Mouse (Mus musculus): Measurements from ENCODE around the gene Cyp17a1. TPM values are rescaled to one million over a fixed set of nuclear protein-coding genes. Genes with fewer than 3 reads are reported as not detected.

Cyp17a1 gene
- polyA plus RNA-seq, 1 experiment from 2014 or later: 0.09 TPM

- no peaks in the 10 kb centered on the region for H3K27me3 ChIP-seq (ENCODE audit: control insufficient read depth, insufficient read depth, low read length)
- H3K4me2 ChIP-seq (ENCODE audit: low read depth, low read length): no peak overlapping the region
- H3K9me3 ChIP-seq (replicated peaks; ENCODE audit: control insufficient read depth, low read length): no peaks in the 10 kb centered on the region
- no peaks in the 10 kb centered on the region for H3K4me1 ChIP-seq (ENCODE audit: control insufficient read depth, insufficient read depth, low read length)
- no peak for ATAC-seq (ENCODE audit: insufficient read depth, low FRiP score)
- H3K27ac ChIP-seq (ENCODE audit: low read length): no peak overlapping the region
- peaks cover 3% of the 10 kb centered on the region for H3K36me3 ChIP-seq (ENCODE audit: control insufficient read depth, insufficient read depth, low read length)
- no peak overlapping the region for H3K4me3 ChIP-seq (replicated peaks; ENCODE audit: low read length)
- 53% methylated on average over 4 of the region's 4 CpGs for WGBS
- H3K9ac ChIP-seq (ENCODE audit: low read length): no peak overlapping the region
These were observed 11.5 kb downstream of the Cyp17a1 start for GRCm38 (mm10) chr19:46661511-46661910.

GRCm38 (mm10) chr19:46658851-46659250 is 14.1 kb downstream of the Cyp17a1 start:
- Histone ChIP-seq H3K4me2 (ENCODE audit: low read depth, low read length) (no peak overlapping the region), H3K9me3 (replicated peaks; ENCODE audit: control insufficient read depth, low read length) (no peaks in the 10 kb centered on the region), H3K36me3 (ENCODE audit: control insufficient read depth, insufficient read depth, low read length) (peaks cover 23% of the 10 kb centered on the region), H3K9ac (ENCODE audit: low read length) (no peak overlapping the region), H3K4me1 (ENCODE audit: control insufficient read depth, insufficient read depth, low read length) (no peaks in the 10 kb centered on the region), H3K27me3 (ENCODE audit: control insufficient read depth, insufficient read depth, low read length) (no peaks in the 10 kb centered on the region), H3K4me3 (replicated peaks; ENCODE audit: low read length) (no peak overlapping the region), H3K27ac (ENCODE audit: low read length) (0 out of 2 replicates have a peak overlapping the region, but pooled peaks have one; percentile 25)
- ATAC-seq (ENCODE audit: insufficient read depth, low FRiP score): no peak
- 70% methylated on average over 9 of the region's 9 CpGs for WGBS

GRCm38 (mm10) chr19:46658348-46658747 is 14.6 kb downstream of the Cyp17a1 start:
- H3K4me1 ChIP-seq (ENCODE audit: control insufficient read depth, insufficient read depth, low read length): no peaks in the 10 kb centered on the region
- peaks cover 27% of the 10 kb centered on the region for H3K36me3 ChIP-seq (ENCODE audit: control insufficient read depth, insufficient read depth, low read length)
- WGBS: 94% methylated on average over 7 of the region's 7 CpGs
- no peaks in the 10 kb centered on the region for H3K27me3 ChIP-seq (ENCODE audit: control insufficient read depth, insufficient read depth, low read length)
- ATAC-seq (ENCODE audit: insufficient read depth, low FRiP score): no peak
- no peak overlapping the region for H3K27ac ChIP-seq (ENCODE audit: low read length)
- H3K9me3 ChIP-seq (replicated peaks; ENCODE audit: control insufficient read depth, low read length): no peaks in the 10 kb centered on the region
- H3K9ac ChIP-seq (ENCODE audit: low read length): no peak overlapping the region
- no peak overlapping the region for H3K4me3 ChIP-seq (replicated peaks; ENCODE audit: low read length)
- H3K4me2 ChIP-seq (ENCODE audit: low read depth, low read length): no peak overlapping the region

GRCm38 (mm10) chr19:46657339-46658020 is 15.5 kb downstream of the Cyp17a1 start:
- no peak overlapping the region for H3K27ac ChIP-seq (ENCODE audit: low read length)

GRCm38 (mm10) chr19:46656151-46656840 is 16.7 kb downstream of the Cyp17a1 start:
- H3K4me1 ChIP-seq (ENCODE audit: control insufficient read depth, insufficient read depth, low read length): no peaks in the 10 kb centered on the region
- no peak overlapping the region for H3K4me2 ChIP-seq (ENCODE audit: low read depth, low read length)
- H3K9ac ChIP-seq (ENCODE audit: low read length): no peak overlapping the region
- H3K36me3 ChIP-seq (ENCODE audit: control insufficient read depth, insufficient read depth, low read length): peaks cover 27% of the 10 kb centered on the region
- 90% methylated on average over 21 of the region's 21 CpGs for WGBS
- ATAC-seq (ENCODE audit: insufficient read depth, low FRiP score): no peak
- H3K4me3 ChIP-seq (replicated peaks; ENCODE audit: low read length): no peak overlapping the region
- no peaks in the 10 kb centered on the region for H3K9me3 ChIP-seq (replicated peaks; ENCODE audit: control insufficient read depth, low read length)
- H3K27ac ChIP-seq (ENCODE audit: low read length): no peak overlapping the region
- no peaks in the 10 kb centered on the region for H3K27me3 ChIP-seq (ENCODE audit: control insufficient read depth, insufficient read depth, low read length)

More at GRCm38 (mm10) chr19:46657339-46658020, 15.5 kb downstream of the Cyp17a1 start:
- 91% methylated on average over 3 of the region's 3 CpGs for WGBS
- Histone ChIP-seq H3K36me3 (ENCODE audit: control insufficient read depth, insufficient read depth, low read length) (peaks cover 27% of the 10 kb centered on the region), H3K4me2 (ENCODE audit: low read depth, low read length) (no peak overlapping the region), H3K9ac (ENCODE audit: low read length) (no peak overlapping the region), H3K9me3 (replicated peaks; ENCODE audit: control insufficient read depth, low read length) (no peaks in the 10 kb centered on the region), H3K4me3 (replicated peaks; ENCODE audit: low read length) (no peak overlapping the region), H3K27me3 (ENCODE audit: control insufficient read depth, insufficient read depth, low read length) (no peaks in the 10 kb centered on the region), H3K4me1 (ENCODE audit: control insufficient read depth, insufficient read depth, low read length) (no peaks in the 10 kb centered on the region)
- ATAC-seq (ENCODE audit: insufficient read depth, low FRiP score): no peak

- ATAC-seq (ENCODE audit: insufficient read depth, low FRiP score): no peak
- no peaks in the 10 kb centered on the region for H3K27me3 ChIP-seq (ENCODE audit: control insufficient read depth, insufficient read depth, low read length)
- no peak overlapping the region for H3K9ac ChIP-seq (ENCODE audit: low read length)
- no peaks in the 10 kb centered on the region for H3K9me3 ChIP-seq (replicated peaks; ENCODE audit: control insufficient read depth, low read length)
- H3K4me1 ChIP-seq (ENCODE audit: control insufficient read depth, insufficient read depth, low read length): no peaks in the 10 kb centered on the region
- WGBS: 86% methylated on average over 10 of the region's 10 CpGs
- no peak overlapping the region for H3K4me3 ChIP-seq (replicated peaks; ENCODE audit: low read length)
- H3K4me2 ChIP-seq (ENCODE audit: low read depth, low read length): no peak overlapping the region
- no peak overlapping the region for H3K27ac ChIP-seq (ENCODE audit: low read length)
- H3K36me3 ChIP-seq (ENCODE audit: control insufficient read depth, insufficient read depth, low read length): peaks cover 27% of the 10 kb centered on the region
These were observed 17.3 kb downstream of the Cyp17a1 start for GRCm38 (mm10) chr19:46655626-46656025.

- H3K27ac ChIP-seq (ENCODE audit: low read length): no peak overlapping the region
These were observed 19.2 kb downstream of the Cyp17a1 start for GRCm38 (mm10) chr19:46653616-46654235.

GRCm38 (mm10) chr19:46653188-46653587 is 19.8 kb downstream of the Cyp17a1 start:
- Histone ChIP-seq H3K4me3 (replicated peaks; ENCODE audit: low read length) (no peak overlapping the region), H3K4me2 (ENCODE audit: low read depth, low read length) (no peak overlapping the region), H3K27ac (ENCODE audit: low read length) (no peak overlapping the region), H3K27me3 (ENCODE audit: control insufficient read depth, insufficient read depth, low read length) (no peaks in the 10 kb centered on the region), H3K36me3 (ENCODE audit: control insufficient read depth, insufficient read depth, low read length) (peaks cover 27% of the 10 kb centered on the region), H3K9me3 (replicated peaks; ENCODE audit: control insufficient read depth, low read length) (no peaks in the 10 kb centered on the region), H3K4me1 (ENCODE audit: control insufficient read depth, insufficient read depth, low read length) (no peaks in the 10 kb centered on the region), H3K9ac (ENCODE audit: low read length) (no peak overlapping the region)
- no peak for ATAC-seq (ENCODE audit: insufficient read depth, low FRiP score)
- WGBS: 75% methylated on average over 5 of the region's 5 CpGs

More at GRCm38 (mm10) chr19:46653616-46654235, 19.2 kb downstream of the Cyp17a1 start:
- Histone ChIP-seq H3K4me2 (ENCODE audit: low read depth, low read length) (no peak overlapping the region), H3K36me3 (ENCODE audit: control insufficient read depth, insufficient read depth, low read length) (peaks cover 27% of the 10 kb centered on the region), H3K4me1 (ENCODE audit: control insufficient read depth, insufficient read depth, low read length) (no peaks in the 10 kb centered on the region), H3K9me3 (replicated peaks; ENCODE audit: control insufficient read depth, low read length) (no peaks in the 10 kb centered on the region), H3K9ac (ENCODE audit: low read length) (no peak overlapping the region), H3K27me3 (ENCODE audit: control insufficient read depth, insufficient read depth, low read length) (no peaks in the 10 kb centered on the region), H3K4me3 (replicated peaks; ENCODE audit: low read length) (no peak overlapping the region)
- 92% methylated on average over 14 of the region's 14 CpGs for WGBS
- no peak for ATAC-seq (ENCODE audit: insufficient read depth, low FRiP score)

- H3K4me1 ChIP-seq (ENCODE audit: control insufficient read depth, insufficient read depth, low read length): peaks cover 32% of the 10 kb centered on the region
- H3K27me3 ChIP-seq (ENCODE audit: control insufficient read depth, insufficient read depth, low read length): no peaks in the 10 kb centered on the region
- 81% methylated on average over 14 of the region's 14 CpGs for WGBS
- no peaks in the 10 kb centered on the region for H3K9me3 ChIP-seq (replicated peaks; ENCODE audit: control insufficient read depth, low read length)
- H3K36me3 ChIP-seq (ENCODE audit: control insufficient read depth, insufficient read depth, low read length): peaks cover 12% of the 10 kb centered on the region
- no peak overlapping the region for H3K27ac ChIP-seq (ENCODE audit: low read length)
- H3K4me3 ChIP-seq (replicated peaks; ENCODE audit: low read length): no peak overlapping the region
- no peak overlapping the region for H3K4me2 ChIP-seq (ENCODE audit: low read depth, low read length)
- ATAC-seq (ENCODE audit: insufficient read depth, low FRiP score): no peak
- H3K9ac ChIP-seq (ENCODE audit: low read length): no peak overlapping the region
These were observed 24.4 kb downstream of the Cyp17a1 start for GRCm38 (mm10) chr19:46648565-46648964.
